Mouse (Mus musculus) granulocyte monocyte progenitor cell, adult 5-6 weeks (primary cell): ENCODE measurements around the gene Tmem120b. TPM values are rescaled to one million over a fixed set of nuclear protein-coding genes. Genes with fewer than 3 reads are reported as not detected.

Experiments used
- ATAC-seq: replicated peaks from 2 replicates; pipeline ENCODE4 v1.8.0; 2016; ENCODE audit warnings: mild to moderate bottlenecking, moderate TSS enrichment, inconsistent platforms; ENCODE audit not compliant: poor library complexity, severe bottlenecking
- total RNA-seq, 2 experiments: library from RNA; stranded (forward) in 1 of 2; stranded (reverse) in 1 of 2; fragments of 200-712, 200-1000 nt in 1 of 2; fragments of >200 nt in 1 of 2; fragmentation: Nextera tagmentation in 1 of 2; gene quantifications; 2 replicates each; pipeline ENCODE4 v1.2.3; 2014 to 2017

Gene Tmem120b
- total RNA-seq, 2 experiments from 2014 or later, result 2.3 to 3.1 TPM

GRCm38 (mm10) chr5:123125638-123126406 lies 57.6 kb downstream of the Tmem120b start:
- peak; percentile 61 for ATAC-seq

- ATAC-seq, result no peak
Observed at GRCm38 (mm10) chr5:123127031-123127430, 58.8 kb downstream of the Tmem120b start.

- peak; percentile 72 for ATAC-seq
Observed at GRCm38 (mm10) chr5:123128426-123129169, 60.4 kb downstream of the Tmem120b start.

GRCm38 (mm10) chr5:123129170-123129757 lies 61.0 kb downstream of the Tmem120b start:
- no peak for ATAC-seq

- no peak for ATAC-seq
Observed at GRCm38 (mm10) chr5:123130030-123130813, 62.0 kb downstream of the Tmem120b start.

GRCm38 (mm10) chr5:123130814-123131148 lies 62.6 kb downstream of the Tmem120b start:
- no peak for ATAC-seq

- peak; percentile 32 for ATAC-seq
Observed at GRCm38 (mm10) chr5:123132308-123133071, 64.3 kb downstream of the Tmem120b start, which contains the start of gene Rhof. Gene Rhof (minus strand): TSS chr5:123132692.

- peak; percentile 18 for ATAC-seq
Observed at GRCm38 (mm10) chr5:123133083-123133783, 65.0 kb downstream of the Tmem120b start.

- no peak for ATAC-seq
Observed at GRCm38 (mm10) chr5:123133784-123134143, 65.5 kb downstream of the Tmem120b start.

- no peak for ATAC-seq
Observed at GRCm38 (mm10) chr5:123134186-123134874, 66.1 kb downstream of the Tmem120b start.

GRCm38 (mm10) chr5:123134875-123135382 lies 66.7 kb downstream of the Tmem120b start:
- ATAC-seq, result no peak

- ATAC-seq, result peak; percentile 5
Observed at GRCm38 (mm10) chr5:123135471-123136360, 67.5 kb downstream of the Tmem120b start.

- ATAC-seq, result peak; percentile 18
Observed at GRCm38 (mm10) chr5:123136361-123137043, 68.3 kb downstream of the Tmem120b start.

- no peak for ATAC-seq
Observed at GRCm38 (mm10) chr5:123137044-123137909, 69.1 kb downstream of the Tmem120b start.

GRCm38 (mm10) chr5:123137910-123138229 lies 69.7 kb downstream of the Tmem120b start:
- no peak for ATAC-seq
